17 mouse cellular contexts compared by ENCODE assay signal in genomic region chr1:153374136-153374535, GRCm38 (mm10). TPM values are rescaled to one million over a fixed set of nuclear protein-coding genes. Genes with fewer than 3 reads are reported as not detected.
"Had no signal": no experiment of that assay in that cellular context is flagged by ENCODE, and none has a peak within 500 bp of the region (broad histone marks: within the 10 kb centered on the region; RNA-seq: fewer than 3 reads in every experiment).

No protein-coding gene starts in this region.

- H3K27ac ChIP-seq: lung, embryonic 15.5 days; macrophage; midbrain, embryonic 13.5 days; midbrain, embryonic 15.5 days; neural tube, embryonic 12.5 days; stomach, embryonic 15.5 days; stomach, postnatal 0 days had no signal

- H3K27me3 ChIP-seq: lung, embryonic 15.5 days; midbrain, embryonic 13.5 days; midbrain, embryonic 15.5 days; neural tube, embryonic 12.5 days; stomach, embryonic 15.5 days had no signal

- H3K4me3 ChIP-seq: lung, embryonic 15.5 days; megakaryocyte, embryonic 14.5 days; midbrain, embryonic 13.5 days; midbrain, embryonic 15.5 days; neural tube, embryonic 12.5 days; stomach, embryonic 15.5 days had no signal

- H3K9ac ChIP-seq: liver, postnatal 0 days; lung, embryonic 15.5 days; midbrain, embryonic 13.5 days; midbrain, embryonic 15.5 days; neural tube, embryonic 12.5 days; stomach, embryonic 15.5 days had no signal

- H3K4me1 ChIP-seq: lung, embryonic 15.5 days; megakaryocyte, embryonic 14.5 days; midbrain, embryonic 13.5 days; midbrain, embryonic 15.5 days; neural tube, embryonic 12.5 days; stomach, embryonic 15.5 days had no signal

- H3K36me3 ChIP-seq: lung, embryonic 15.5 days; midbrain, embryonic 13.5 days; midbrain, embryonic 15.5 days; neural tube, embryonic 12.5 days; stomach, embryonic 15.5 days had no signal

- H3K9me3 ChIP-seq: lung, embryonic 15.5 days; megakaryocyte, embryonic 14.5 days; midbrain, embryonic 13.5 days; midbrain, embryonic 15.5 days; neural tube, embryonic 12.5 days; stomach, embryonic 15.5 days had no signal

- DNase-seq: liver, postnatal 0 days; lung, adult 2 months; lung, postnatal 14 days; lung, postnatal 36 days; right cerebral cortex, postnatal 14 days; thymus, adult 2 months; thymus, postnatal 25 days; thymus, postnatal 4 days had no signal

RNA-seq across cellular contexts. Expression of gene Shcbp1l, which starts 50.8 kb away (rescaled TPM):
- total RNA-seq: monocyte, adult 5-6 weeks had no signal
